Mouse (Mus musculus) G1E (cell line): Measurements from ENCODE around the gene Gm10491.

ENCODE experiments used
- CTCF ChIP-seq: IDR thresholded peaks from 2 replicates; pipeline ENCODE4 v1.5.1; 2012; ENCODE audit warnings: low read depth, low read length, inconsistent platforms, mixed read lengths
- GATA1 ChIP-seq: IDR thresholded peaks from 2 replicates; pipeline ENCODE4 v1.6.1; 2012; ENCODE audit warnings: borderline replicate concordance, low read length, inconsistent platforms, mixed read lengths
- TAL1 ChIP-seq: conservative IDR thresholded peaks from 2 replicates; pipeline ENCODE4 v1.6.1; 2012; ENCODE audit warnings: low read depth, low read length, inconsistent platforms, mixed read lengths

DNA sequence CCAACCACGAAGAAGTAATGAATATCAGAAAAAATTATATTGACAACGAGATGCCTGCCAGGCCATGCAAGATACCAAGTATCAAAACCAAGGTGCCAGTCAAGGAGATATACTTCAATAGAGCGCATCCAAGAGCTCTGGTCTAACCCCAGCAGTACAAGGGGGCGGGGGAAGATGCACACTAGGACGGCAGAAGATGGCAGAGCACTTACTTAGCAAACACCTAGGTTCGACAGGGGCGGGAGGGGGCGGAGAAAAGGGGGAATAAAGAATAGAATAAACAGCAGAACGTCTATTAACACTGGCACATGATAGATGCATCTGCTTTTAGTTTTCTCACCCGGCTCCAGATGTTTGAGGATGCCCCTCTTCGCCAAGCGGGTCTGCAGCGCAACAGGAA, 9.4 kb downstream of the Gm10491 start:
- TF ChIP-seq CTCF (no peak), GATA1 (no peak), TAL1 (no peak)
